Mouse (Mus musculus) liver, embryonic 14.5 days (tissue): ENCODE data around the gene Fcmr.

Source experiments
- CTCF ChIP-seq: IDR thresholded peaks from 2 replicates; pipeline ENCODE4 v1.5.1; 2016; ENCODE audit warnings: antibody characterized with exemption, low read depth, control low read depth
- EP300 ChIP-seq: IDR thresholded peaks from 2 replicates; pipeline ENCODE4 v1.6.1; 2016; ENCODE audit warnings: antibody characterized with exemption, low read depth

DNA sequence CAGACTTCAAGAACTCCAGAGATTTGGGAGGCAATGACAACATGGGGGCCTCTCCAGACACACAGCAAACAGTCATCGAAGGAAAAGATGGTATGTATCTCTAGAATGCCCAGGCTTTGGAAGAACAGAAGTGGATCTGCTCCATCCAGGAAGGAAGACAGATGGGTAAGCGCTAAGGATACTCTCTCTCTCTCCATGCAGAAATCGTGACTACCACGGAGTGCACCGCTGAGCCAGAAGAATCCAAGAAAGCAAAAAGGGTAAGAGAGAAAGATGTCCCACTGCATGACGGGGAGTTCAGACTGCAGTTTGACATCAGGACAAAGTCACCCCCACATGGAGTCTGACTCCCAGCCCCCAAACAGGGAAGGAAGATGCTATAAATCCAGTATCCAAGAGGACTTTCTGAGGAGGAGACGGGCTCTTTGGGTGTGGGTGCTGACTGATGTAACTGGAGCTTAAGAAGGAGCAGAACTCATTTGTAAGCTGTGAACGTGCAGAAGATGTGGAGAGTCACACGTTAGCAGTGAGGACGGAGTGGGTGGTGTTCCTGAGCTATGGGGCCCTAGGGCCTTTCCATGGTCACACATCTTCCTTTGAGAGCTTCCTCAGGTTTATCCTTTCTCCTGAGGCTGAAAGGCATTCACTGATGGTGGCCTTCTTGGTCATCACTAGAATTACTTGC, 15.8 kb upstream of the Fcmr start:
- no peak for TF ChIP-seq CTCF
- TF ChIP-seq EP300, result no peak
